Mouse (Mus musculus) kidney, adult 2 months (tissue): ENCODE results near the gene Prss53.

ENCODE experiments used
- CTCF ChIP-seq: fragments of 200-500 bp; conservative IDR thresholded peaks from 2 replicates; pipeline ENCODE4 v1.5.1; 2011; ENCODE audit warnings: low read depth, mild to moderate bottlenecking, control low read depth, low read length, moderate library complexity, mixed read lengths; ENCODE audit not compliant: insufficient read depth, insufficient read length
- POLR2A ChIP-seq: fragments of 200-500 bp; IDR thresholded peaks from one replicate; pipeline ENCODE4 v1.6.1; 2011; ENCODE audit warnings: low read depth, low read length, control low read depth

DNA sequence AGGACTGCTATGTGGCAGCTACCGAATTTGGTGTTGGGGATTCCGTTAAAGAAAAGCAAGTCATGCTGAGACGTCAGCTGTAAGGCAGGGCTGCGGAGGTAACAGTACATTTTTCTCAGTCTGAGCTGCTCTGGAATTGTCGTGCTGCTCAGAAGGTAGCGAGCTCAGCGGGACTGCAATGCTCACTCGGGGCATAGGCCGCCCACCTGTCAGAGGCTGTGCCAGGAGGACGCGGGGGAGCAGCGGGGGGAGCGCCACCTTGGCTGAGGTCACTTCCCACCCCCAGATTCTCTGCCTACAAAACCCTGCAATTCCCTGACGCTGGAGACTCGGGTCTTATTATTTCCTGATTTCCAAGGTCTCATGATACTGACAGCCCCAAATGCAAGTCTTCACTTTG, 49.9 kb downstream of the Prss53 start:
- no peak for TF ChIP-seq POLR2A
- TF ChIP-seq CTCF, result no peak
